Mouse (Mus musculus) E14TG2a.4 (cell line): ENCODE results near the gene Olfr715b.
"Not testable (repeated sequence)": the region's sequence is repeated elsewhere in the genome, so short reads cannot be mapped to it uniquely, and the experiment has no call there.

ENCODE experiments used
- CTCF ChIP-seq: conservative IDR thresholded peaks from 2 replicates; pipeline ENCODE4 v1.5.1; 2014; ENCODE audit warnings: low read length
- POU5F1 ChIP-seq: IDR thresholded peaks from 2 replicates; pipeline ENCODE4 v1.6.1; 2014; ENCODE audit warnings: low read length, borderline replicate concordance

- TF ChIP-seq CTCF, POU5F1: not testable (repeated sequence)
These were observed 20.8 kb upstream of the Olfr715b start, which contains the start of gene Olfr715 for GRCm38 (mm10) chr7:107130983-107131382.
